Mouse (Mus musculus) cortical plate, adult 2 months (tissue): ENCODE results near the gene Sugct.

Source experiments
- CTCF ChIP-seq: fragments of 200-500 bp; IDR thresholded peaks from 2 replicates; pipeline ENCODE4 v1.5.1; 2011; ENCODE audit warnings: mild to moderate bottlenecking, control low read depth, low read length; ENCODE audit not compliant: insufficient read depth; ENCODE audit errors: extremely low read depth
- POLR2A ChIP-seq: fragments of 200-500 bp; IDR thresholded peaks from 2 replicates; pipeline ENCODE4 v1.6.1; 2011; ENCODE audit warnings: mild to moderate bottlenecking, low read length, control low read depth; ENCODE audit not compliant: insufficient read depth; ENCODE audit errors: extremely low read depth

- TF ChIP-seq POLR2A (no peak), CTCF (no peak)
Observed at GRCm38 (mm10) chr13:16906974-16907373, 788.4 kb downstream of the Sugct start.
